Mouse (Mus musculus) heart, embryonic 12.5 days (tissue): ENCODE data around the gene Sox18. TPM values are rescaled to one million over a fixed set of nuclear protein-coding genes. Genes with fewer than 3 reads are reported as not detected.

ENCODE experiments used
- ATAC-seq: fragments of 200-750 bp; cut with Nextera tagmentation; 2 replicates; pipeline ENCODE4 v1.8.0; 2017; ENCODE audit warnings: moderate TSS enrichment, moderate library complexity; ENCODE audit not compliant: insufficient number of reproducible peaks, low FRiP score
- H3K27ac ChIP-seq: fragments of 300-500 bp; sonication (generic); 2 replicates; pipeline ENCODE4 v1.5.1; 2016; ENCODE audit warnings: mild to moderate bottlenecking, moderate library complexity; ENCODE audit not compliant: poor library complexity, severe bottlenecking
- H3K27me3 ChIP-seq: fragments of 300-500 bp; sonication (generic); replicated peaks from 2 replicates; pipeline ENCODE4 v1.6.1; 2016; ENCODE audit warnings: mild to moderate bottlenecking, moderate library complexity
- H3K36me3 ChIP-seq: fragments of 300-500 bp; sonication (generic); 2 replicates; pipeline ENCODE4 v1.6.1; 2016; ENCODE audit warnings: mild to moderate bottlenecking, moderate library complexity
- H3K4me1 ChIP-seq: fragments of 300-500 bp; sonication (generic); replicated peaks from 2 replicates; pipeline ENCODE4 v1.6.1; 2016; ENCODE audit warnings: mild to moderate bottlenecking
- H3K4me2 ChIP-seq: fragments of 300-500 bp; sonication (generic); 2 replicates; pipeline ENCODE4 v1.6.1; 2016; ENCODE audit warnings: mild to moderate bottlenecking, moderate library complexity
- H3K4me3 ChIP-seq: fragments of 300-500 bp; sonication (generic); 2 replicates; pipeline ENCODE4 v1.5.1; 2016; ENCODE audit warnings: mild to moderate bottlenecking
- H3K9ac ChIP-seq: fragments of 300-500 bp; sonication (generic); 2 replicates; pipeline ENCODE4 v1.6.1; 2016; ENCODE audit warnings: mild to moderate bottlenecking, moderate library complexity
- H3K9me3 ChIP-seq: fragments of 300-500 bp; sonication (generic); replicated peaks from 2 replicates; pipeline ENCODE4 v1.6.1; 2016; ENCODE audit warnings: mild to moderate bottlenecking, moderate library complexity
- WGBS: fragments of 180-500 bp; shearing (Covaris S2); methylation state at CpG from one replicate; pipeline ENCODE4 v1.1.7; 2016; 5-methylcytosine and 5-hydroxymethylcytosine counted together
- polyA plus RNA-seq: library from polyadenylated mRNA; unstranded; fragments of >200 nt; fragmentation: Nextera tagmentation; extraction: Ambion mirVana; gene quantifications from 2 replicates; pipeline ENCODE4 v1.2.1, GENCODE M21; 2016

The Sox18 gene
- polyA plus RNA-seq, 1 experiment from 2014 or later, result 24.7 TPM

DNA sequence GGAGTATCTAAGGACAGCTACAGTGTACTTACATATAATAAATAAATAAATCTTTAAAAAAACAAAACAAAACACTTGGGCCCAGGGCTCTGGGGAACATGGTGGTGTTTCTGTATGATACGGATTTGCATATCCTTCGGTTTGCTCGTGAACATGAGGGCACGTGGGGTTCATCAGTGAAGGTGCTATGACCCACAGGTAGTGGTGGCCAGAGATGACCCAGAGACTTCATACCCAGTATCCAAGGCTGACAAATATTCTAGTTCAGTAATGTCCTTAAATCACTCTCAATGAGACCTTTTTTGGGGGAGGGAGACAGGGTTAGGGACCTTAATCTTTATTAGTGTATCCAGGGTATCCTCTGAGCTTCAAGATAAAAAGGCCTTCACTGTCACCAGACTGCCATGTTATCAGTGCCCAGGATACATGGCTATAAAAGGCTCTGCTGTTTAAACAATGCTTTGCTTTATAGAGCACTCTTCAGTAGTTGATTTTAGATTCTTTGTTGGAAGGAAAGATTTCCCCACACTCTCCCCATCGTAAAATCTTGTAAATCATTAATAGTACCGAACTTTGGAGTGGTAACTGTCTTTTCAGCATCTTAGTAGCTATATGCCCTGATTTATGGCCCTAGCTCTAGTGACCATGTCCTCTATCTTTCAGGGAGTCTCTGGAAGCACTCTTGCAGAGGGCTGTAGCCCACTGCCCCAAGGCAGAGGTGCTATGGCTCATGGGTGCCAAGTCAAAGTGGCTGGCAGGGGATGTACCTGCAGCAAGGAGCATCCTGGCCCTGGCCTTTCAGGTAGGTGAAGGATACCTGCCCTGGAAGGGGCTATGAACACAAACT lies 24.6 kb downstream of the Sox18 start:
- Histone ChIP-seq H3K4me3 (no peak overlapping the region), H3K9ac (no peak overlapping the region), H3K9me3 (no peaks in the 10 kb centered on the region), H3K27ac (no peak overlapping the region), H3K4me1 (no peaks in the 10 kb centered on the region), H3K36me3 (peaks cover 86% of the 10 kb centered on the region), H3K27me3 (no peaks in the 10 kb centered on the region), H3K4me2 (no peak overlapping the region)
- WGBS, result 87% methylated on average over 6 of the region's 6 CpGs
- no peak for ATAC-seq

DNA sequence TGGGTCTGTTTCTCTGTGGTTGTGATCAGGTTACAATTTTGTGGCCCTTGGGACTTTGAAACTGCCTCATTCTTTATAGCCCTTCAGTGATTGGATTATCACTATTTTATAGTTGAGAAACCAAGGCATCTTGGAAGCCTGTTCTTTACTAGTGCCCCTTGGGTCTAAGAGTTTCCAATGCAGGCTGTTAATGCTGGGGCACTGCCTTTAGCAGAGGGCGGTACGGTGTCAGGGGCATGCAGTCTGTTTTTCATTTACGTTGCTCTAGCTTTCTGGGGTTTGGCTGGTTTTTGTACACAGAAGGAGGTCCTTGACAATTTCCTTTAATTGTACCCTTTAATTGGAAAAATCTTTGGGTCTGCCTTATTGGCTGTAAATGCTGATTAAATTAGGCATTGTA lies 25.8 kb downstream of the Sox18 start:
- no peak overlapping the region for H3K4me2 ChIP-seq
- no peaks in the 10 kb centered on the region for H3K9me3 ChIP-seq
- H3K36me3 ChIP-seq, result peaks cover 89% of the 10 kb centered on the region
- ATAC-seq, result no peak
- H3K27ac ChIP-seq, result no peak overlapping the region
- no peaks in the 10 kb centered on the region for H3K27me3 ChIP-seq
- H3K4me1 ChIP-seq, result no peaks in the 10 kb centered on the region
- H3K4me3 ChIP-seq, result no peak overlapping the region
- H3K9ac ChIP-seq, result no peak overlapping the region
- 93% methylated on average over 3 of the region's 3 CpGs for WGBS

DNA sequence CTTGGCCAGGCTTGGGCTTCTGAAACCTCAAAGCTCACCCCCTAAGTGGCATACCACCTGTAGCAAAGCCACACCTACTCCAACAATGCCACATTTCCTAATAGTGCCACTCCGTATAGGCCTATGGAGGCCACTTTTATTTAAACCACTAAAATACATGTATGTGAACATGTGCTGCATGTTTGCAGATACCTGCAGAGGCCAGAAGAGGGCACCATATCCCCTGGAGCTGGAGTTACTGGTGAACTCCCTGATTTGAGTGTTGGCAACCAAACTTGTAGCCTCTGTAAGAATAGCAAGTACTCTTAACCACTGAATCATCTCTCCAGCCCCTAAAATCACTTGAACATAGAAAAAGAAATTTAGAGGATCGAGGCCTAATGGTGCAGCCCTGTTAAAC lies 27.1 kb downstream of the Sox18 start:
- Histone ChIP-seq H3K9me3 (no peaks in the 10 kb centered on the region), H3K4me3 (no peak overlapping the region), H3K27ac (no peak overlapping the region), H3K27me3 (no peaks in the 10 kb centered on the region), H3K36me3 (peaks cover 87% of the 10 kb centered on the region), H3K9ac (no peak overlapping the region), H3K4me1 (no peaks in the 10 kb centered on the region), H3K4me2 (no peak overlapping the region)
- 86% methylated on average over 2 of the region's 2 CpGs for WGBS
- 0 out of 2 replicates have a peak, but pooled peaks have one; percentile 42 for ATAC-seq

DNA sequence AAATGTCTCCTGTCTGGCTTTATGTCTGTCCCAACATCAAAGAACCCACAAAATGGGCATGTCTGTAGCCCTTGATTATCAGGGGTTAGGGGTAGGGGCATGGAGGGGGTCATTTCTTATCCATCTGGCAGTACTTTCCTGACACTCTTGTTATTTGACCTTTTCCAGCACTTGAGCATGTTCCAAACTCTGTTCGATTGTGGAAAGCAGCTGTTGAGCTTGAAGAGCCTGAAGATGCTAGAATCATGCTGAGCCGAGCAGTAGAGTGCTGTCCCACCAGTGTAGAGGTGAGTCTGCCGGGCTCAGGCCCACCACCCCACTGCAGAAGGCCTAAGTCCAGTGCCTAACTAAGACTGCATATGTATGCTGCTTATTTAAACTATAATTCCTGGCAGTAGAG lies 35.6 kb downstream of the Sox18 start:
- H3K36me3 ChIP-seq, result peaks cover 87% of the 10 kb centered on the region
- WGBS, result 86% methylated on average over 3 of the region's 3 CpGs
- no peak for ATAC-seq

DNA sequence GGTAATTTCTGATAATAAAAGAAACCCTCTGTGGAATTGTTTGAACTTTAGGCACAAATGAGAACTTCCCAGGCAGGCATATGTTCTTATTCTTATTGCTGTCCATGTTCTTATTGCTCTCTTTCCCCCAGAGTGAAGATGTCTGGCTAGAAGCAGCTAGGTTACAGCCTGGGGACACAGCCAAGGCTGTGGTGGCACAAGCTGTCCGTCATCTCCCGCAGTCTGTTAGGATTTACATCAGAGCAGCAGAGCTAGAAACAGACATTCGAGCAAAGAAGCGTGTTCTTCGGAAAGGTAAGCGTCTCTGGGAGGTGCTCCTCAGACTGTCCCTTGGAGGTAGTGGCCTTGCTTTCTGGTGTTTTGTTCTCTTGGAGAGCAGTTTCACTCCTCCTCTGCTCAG lies 38.8 kb downstream of the Sox18 start:
- Histone ChIP-seq H3K9ac (no peak overlapping the region), H3K4me2 (no peak overlapping the region), H3K36me3 (peaks cover 77% of the 10 kb centered on the region), H3K9me3 (no peaks in the 10 kb centered on the region), H3K27ac (no peak overlapping the region), H3K27me3 (no peaks in the 10 kb centered on the region), H3K4me3 (no peak overlapping the region), H3K4me1 (no peaks in the 10 kb centered on the region)
- ATAC-seq, result no peak
- WGBS, result 95% methylated on average over 6 of the region's 6 CpGs

More for the DNA sequence above, 35.6 kb downstream of the Sox18 start:
- Histone ChIP-seq H3K4me3 (no peak overlapping the region), H3K9me3 (no peaks in the 10 kb centered on the region), H3K4me2 (no peak overlapping the region), H3K27ac (no peak overlapping the region), H3K27me3 (no peaks in the 10 kb centered on the region), H3K9ac (no peak overlapping the region), H3K4me1 (no peaks in the 10 kb centered on the region)

DNA sequence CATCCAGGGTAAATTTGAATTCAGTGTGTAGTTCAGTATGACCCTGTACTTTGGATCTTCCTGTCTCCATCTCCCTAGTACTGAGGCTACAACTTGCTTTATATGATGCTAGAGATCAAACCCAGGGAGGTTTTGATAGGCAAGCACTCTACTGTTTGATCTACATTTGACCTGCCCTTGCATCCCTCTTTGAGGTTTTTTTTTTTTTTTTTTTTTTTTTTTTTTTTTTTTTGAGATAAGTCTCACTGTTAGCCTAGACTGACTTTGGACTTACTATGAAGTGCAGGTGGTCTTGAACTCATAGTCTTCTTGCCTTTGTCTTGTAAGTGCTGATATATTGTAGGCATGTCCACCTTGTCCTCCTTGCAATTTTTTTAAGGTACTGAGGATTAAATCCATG lies 43.0 kb downstream of the Sox18 start:
- no peak overlapping the region for H3K27ac ChIP-seq
- H3K4me1 ChIP-seq, result no peaks in the 10 kb centered on the region
- no peak overlapping the region for H3K9ac ChIP-seq
- no peak overlapping the region for H3K4me2 ChIP-seq
- no peak for ATAC-seq
- no peak overlapping the region for H3K4me3 ChIP-seq
- H3K36me3 ChIP-seq, result peaks cover 54% of the 10 kb centered on the region
- no peaks in the 10 kb centered on the region for H3K27me3 ChIP-seq
- H3K9me3 ChIP-seq, result no peaks in the 10 kb centered on the region

DNA sequence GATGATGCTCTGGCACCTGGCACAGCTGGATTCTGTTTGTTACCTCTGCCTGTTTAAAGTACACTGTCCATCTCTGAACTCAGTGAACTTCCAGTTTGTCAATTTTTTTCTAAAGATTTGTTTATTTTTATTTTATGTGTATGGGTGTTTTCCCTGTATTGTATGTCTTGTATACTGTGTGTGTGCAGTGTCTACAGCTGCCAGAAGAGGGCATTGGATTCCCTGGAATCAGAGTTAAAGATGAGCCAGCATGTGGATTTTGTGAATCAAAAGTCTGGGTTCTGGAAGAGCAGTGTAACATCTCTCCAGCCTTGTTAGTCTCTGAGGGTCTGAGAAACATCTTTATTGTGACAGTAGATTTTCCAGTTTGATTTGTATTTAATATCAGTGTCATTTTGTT lies 48.0 kb downstream of the Sox18 start:
- Histone ChIP-seq H3K9ac (no peak overlapping the region), H3K4me3 (no peak overlapping the region), H3K9me3 (no peaks in the 10 kb centered on the region), H3K27me3 (no peaks in the 10 kb centered on the region), H3K27ac (no peak overlapping the region), H3K36me3 (peaks cover 56% of the 10 kb centered on the region), H3K4me1 (no peaks in the 10 kb centered on the region), H3K4me2 (no peak overlapping the region)
- ATAC-seq, result no peak

Other genes with a start within 250 kb of the Sox18 start
- 13.5 and 15.1 TPM in 2 replicates for gene Zbtb46, start 212.2 kb downstream of the Sox18 start, polyA plus RNA-seq
- gene Abhd16b, start 178.4 kb downstream of the Sox18 start, polyA plus RNA-seq, result 0.24 TPM in 1 of 2 replicates, not detected in the other
- 105 and 109 TPM in 2 replicates for gene Tpd52l2, start 174.5 kb downstream of the Sox18 start, polyA plus RNA-seq
- gene Dnajc5, start 151.2 kb downstream of the Sox18 start, polyA plus RNA-seq, result 89.5 and 91.9 TPM in 2 replicates
- gene Uckl1, start 86.7 kb downstream of the Sox18 start, polyA plus RNA-seq, result 64.2 and 65.3 TPM in 2 replicates
- 46.8 and 48.8 TPM in 2 replicates for gene Prpf6, start 79.8 kb downstream of the Sox18 start, polyA plus RNA-seq
- gene Zfp512b, start 78.8 kb downstream of the Sox18 start, polyA plus RNA-seq, result 44.8 and 46.1 TPM in 2 replicates
- 12.4 and 13.4 TPM in 2 replicates for gene Samd10, start 72.4 kb downstream of the Sox18 start, polyA plus RNA-seq
- not detected in 2 replicates for gene Gm29797, start 14.6 kb downstream of the Sox18 start, polyA plus RNA-seq
- 13.1 and 15.4 TPM in 2 replicates for gene Tcea2, start 8.7 kb upstream of the Sox18 start, polyA plus RNA-seq
- gene Rgs19, start 22.3 kb upstream of the Sox18 start, polyA plus RNA-seq, result 43.5 and 45.4 TPM in 2 replicates
- not detected in 2 replicates for gene Lkaaear1, start 26.8 kb upstream of the Sox18 start, polyA plus RNA-seq
- gene Oprl1, start 43.4 kb upstream of the Sox18 start, polyA plus RNA-seq, result 7.7 and 9.8 TPM in 2 replicates
- gene Myt1, start 91.7 kb upstream of the Sox18 start, polyA plus RNA-seq, result 0.06 TPM in 1 of 2 replicates, not detected in the other
- gene Pcmtd2, start 166.2 kb upstream of the Sox18 start, polyA plus RNA-seq, result 32.1 and 32.9 TPM in 2 replicates
- 52.3 and 53.3 TPM in 2 replicates for gene Polr3k, start 192.7 kb upstream of the Sox18 start, polyA plus RNA-seq